Mouse (Mus musculus) lung, postnatal 14 days (tissue): ENCODE data around the gene Sae1.
A peak's percentile ranks its signal among the peaks of the same experiment; 100 is the strongest.

Source experiments
- DNase-seq: peaks from one replicate; pipeline ENCODE4 v3.0.0; 2021

The Sae1 gene

DNA sequence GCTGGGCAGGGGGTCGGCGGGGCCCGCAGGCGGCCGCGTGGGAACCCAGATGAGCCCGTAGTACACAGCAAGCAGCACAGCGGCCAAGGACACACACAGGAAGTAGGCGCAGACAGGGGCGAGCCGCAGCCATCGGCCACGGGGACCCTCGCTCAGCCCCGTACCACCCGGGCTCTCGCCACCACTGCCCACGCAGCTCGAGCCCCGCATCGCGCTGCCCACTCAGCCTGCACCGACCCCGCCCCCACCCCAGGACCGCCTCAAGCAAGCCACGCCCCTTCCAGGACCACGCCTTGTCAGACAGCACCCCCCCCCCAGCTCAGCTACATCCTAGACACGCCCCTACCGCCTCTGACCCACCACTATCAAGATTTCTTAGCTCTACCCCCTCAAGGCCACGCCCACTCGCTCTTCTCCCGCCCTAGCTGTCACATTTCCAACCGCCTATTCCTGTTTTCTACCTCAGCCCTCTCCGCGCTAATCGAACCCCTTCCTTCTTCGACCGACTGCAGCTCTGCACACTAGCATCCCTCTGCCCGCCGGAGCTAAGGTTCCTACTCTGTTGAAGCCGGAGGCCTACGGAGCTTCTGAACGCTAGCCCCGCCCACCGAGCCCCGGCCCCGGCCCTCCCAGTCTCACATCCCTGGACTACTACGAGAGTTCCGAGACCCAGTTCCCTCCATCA, 114.4 kb downstream of the Sae1 start, which contains the start of gene Inafm1:
Gene Inafm1 (minus strand): TSS at position 537 of the 685 bp plus-strand sequence.
- DNase-seq: peak; percentile 88

- peak; percentile 62 for DNase-seq
These were observed 114.9 kb downstream of the Sae1 start for GRCm38 (mm10) chr7:16272681-16273080.

DNA sequence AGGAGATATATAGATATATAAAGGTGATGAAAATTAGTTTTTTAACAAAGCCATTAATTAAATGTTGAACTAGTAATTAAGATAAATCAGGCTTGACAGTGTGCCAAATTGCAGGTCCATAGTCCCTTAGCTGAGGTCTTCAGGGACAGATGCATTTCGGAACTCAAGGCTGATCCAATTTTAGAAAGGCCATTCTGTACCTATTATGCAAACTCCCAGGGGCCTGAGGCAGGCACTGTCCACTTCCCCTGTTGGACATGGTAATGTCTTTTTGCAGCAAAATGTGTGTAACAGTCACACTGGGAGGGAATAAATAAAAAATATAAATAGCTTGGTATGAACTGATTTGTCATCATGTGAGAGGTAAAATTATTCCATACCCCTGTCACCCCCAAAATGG, 116.5 kb downstream of the Sae1 start:
- no peak for DNase-seq
